Mouse (Mus musculus) CH12.LX (cell line): ENCODE data around the gene Hba-x. TPM values are rescaled to one million over a fixed set of nuclear protein-coding genes. Genes with fewer than 3 reads are reported as not detected.

Source experiments
- DNase-seq: peaks from one replicate; pipeline ENCODE4 v3.0.0-alpha.2; 2013; ENCODE audit errors: extremely low read depth
- H3K27ac ChIP-seq: 2 replicates; pipeline ENCODE4 v1.5.1; 2012; ENCODE audit warnings: low read depth, mild to moderate bottlenecking, control low read depth, moderate library complexity; ENCODE audit not compliant: insufficient read depth
- H3K27me3 ChIP-seq: replicated peaks from 2 replicates; pipeline ENCODE3; 2012; ENCODE audit warnings: inconsistent platforms
- H3K36me3 ChIP-seq, 2 experiments: replicated peaks in 1 of 2; 2 replicates each; pipeline versions ENCODE3 to v1.6.1; 2012; ENCODE audit warnings: inconsistent platforms in 1 of 2, low read length in 1 of 2, mild to moderate bottlenecking in 1 of 2, mixed read lengths in 1 of 2, moderate library complexity in 1 of 2; ENCODE audit not compliant: control insufficient read depth in 1 of 2, insufficient read depth in 1 of 2
- H3K4me1 ChIP-seq, 2 experiments: 2 replicates each; pipeline ENCODE4 v1.6.1; 2012; ENCODE audit warnings: inconsistent platforms in 1 of 2, moderate library complexity in 1 of 2; ENCODE audit not compliant: insufficient read depth in 2 of 2, control insufficient read depth in 1 of 2
- H3K4me2 ChIP-seq: 2 replicates; pipeline ENCODE4 v1.6.1; 2012; ENCODE audit warnings: low read depth, mild to moderate bottlenecking, control low read depth; ENCODE audit not compliant: poor library complexity, insufficient read depth, severe bottlenecking
- H3K4me3 ChIP-seq, 3 experiments: fragments of 150-350 bp in 1 of 3; sonication (generic) in 1 of 3; replicated peaks in 1 of 3; 2 replicates each; pipeline versions ENCODE3 to v1.5.1; 2011 to 2012; ENCODE audit warnings: low read depth in 2 of 3, low read length in 2 of 3, mild to moderate bottlenecking in 2 of 3, moderate library complexity in 2 of 3, control low read depth in 1 of 3, improper control_type of control experiment in 1 of 3, inconsistent platforms in 1 of 3, mixed read lengths in 1 of 3; ENCODE audit not compliant: poor library complexity in 1 of 3
- H3K79me2 ChIP-seq: replicated peaks from 2 replicates; pipeline ENCODE4 v1.6.1; 2012; ENCODE audit warnings: mild to moderate bottlenecking, moderate library complexity; ENCODE audit not compliant: control insufficient read depth, poor library complexity, insufficient read depth, severe bottlenecking; ENCODE audit errors: extremely low read depth
- H3K9ac ChIP-seq: 2 replicates; pipeline ENCODE4 v1.6.1; 2012; ENCODE audit warnings: low read depth, mild to moderate bottlenecking, control low read depth, moderate library complexity; ENCODE audit not compliant: insufficient read depth
- H3K9me3 ChIP-seq: replicated peaks from 2 replicates; pipeline ENCODE3; 2012; ENCODE audit warnings: low read length, inconsistent platforms, mixed read lengths
- BHLHE40 ChIP-seq: IDR thresholded peaks from 2 replicates; pipeline ENCODE4 v1.6.1; 2011; ENCODE audit warnings: mild to moderate bottlenecking, low read depth, low read length, improper control_type of control experiment
- CTCF ChIP-seq, 2 experiments: IDR thresholded peaks in 1 of 2; conservative IDR thresholded peaks in 1 of 2; 2 replicates each; pipeline ENCODE4 v1.5.1; 2011 to 2012; ENCODE audit warnings: low read depth in 2 of 2, low read length in 2 of 2, improper control_type of control experiment in 1 of 2, inconsistent platforms in 1 of 2, mild to moderate bottlenecking in 1 of 2, moderate library complexity in 1 of 2
- ELF1 ChIP-seq: IDR thresholded peaks from 2 replicates; pipeline ENCODE4 v1.6.1; 2014; ENCODE audit warnings: low read depth, mild to moderate bottlenecking, inconsistent platforms, low read length, improper control_type of control experiment
- EP300 ChIP-seq: IDR thresholded peaks from 2 replicates; pipeline ENCODE4 v1.6.1; 2011; ENCODE audit warnings: low read length, improper control_type of control experiment
- ETS1 ChIP-seq: conservative IDR thresholded peaks from 2 replicates; pipeline ENCODE4 v1.6.1; 2012; ENCODE audit warnings: low read depth, mild to moderate bottlenecking, inconsistent platforms, low read length, improper control_type of control experiment, moderate library complexity
- HCFC1 ChIP-seq: IDR thresholded peaks from 2 replicates; pipeline ENCODE4 v1.6.1; 2012; ENCODE audit warnings: low read depth, mild to moderate bottlenecking, inconsistent platforms, low read length, improper control_type of control experiment
- IRF4 ChIP-seq: IDR thresholded peaks from 2 replicates; pipeline ENCODE4 v1.6.1; 2014; ENCODE audit warnings: low read depth, mild to moderate bottlenecking, inconsistent platforms, low read length, improper control_type of control experiment
- JUN ChIP-seq: IDR thresholded peaks from 2 replicates; pipeline ENCODE4 v1.6.1; 2011; ENCODE audit warnings: low read depth, mild to moderate bottlenecking, low read length, improper control_type of control experiment, moderate library complexity; ENCODE audit not compliant: insufficient read depth
- JUND ChIP-seq: conservative IDR thresholded peaks from 2 replicates; pipeline ENCODE4 v1.6.1; 2011; ENCODE audit warnings: low read depth, low read length, improper control_type of control experiment
- KAT2A ChIP-seq: IDR thresholded peaks from 2 replicates; pipeline ENCODE4 v1.6.1; 2012; ENCODE audit warnings: low read length, improper control_type of control experiment, inconsistent platforms; ENCODE audit not compliant: insufficient replicate concordance
- MAX ChIP-seq: IDR thresholded peaks from 2 replicates; pipeline ENCODE4 v1.6.1; 2011; ENCODE audit warnings: low read length, improper control_type of control experiment
- MAZ ChIP-seq: IDR thresholded peaks from 2 replicates; pipeline ENCODE4 v1.6.1; 2012; ENCODE audit warnings: low read depth, mild to moderate bottlenecking, inconsistent platforms, low read length, improper control_type of control experiment, moderate library complexity
- MEF2A ChIP-seq: IDR thresholded peaks from 2 replicates; pipeline ENCODE4 v1.6.1; 2014; ENCODE audit warnings: low read depth, mild to moderate bottlenecking, inconsistent platforms, low read length, improper control_type of control experiment, borderline replicate concordance
- MXI1 ChIP-seq: IDR thresholded peaks from 2 replicates; pipeline ENCODE4 v1.6.1; 2011; ENCODE audit warnings: mild to moderate bottlenecking, low read depth, low read length, improper control_type of control experiment
- MYC ChIP-seq: IDR thresholded peaks from 2 replicates; pipeline ENCODE4 v1.6.1; 2011; ENCODE audit warnings: low read depth, mild to moderate bottlenecking, improper control_type of control experiment, low read length
- NELFE ChIP-seq: IDR thresholded peaks from 2 replicates; pipeline ENCODE4 v1.6.1; 2011; ENCODE audit warnings: low read depth, low read length, improper control_type of control experiment
- NRF1 ChIP-seq: IDR thresholded peaks from 2 replicates; pipeline ENCODE4 v1.6.1; 2014; ENCODE audit warnings: low read depth, mild to moderate bottlenecking, inconsistent platforms, low read length, improper control_type of control experiment, moderate library complexity
- PAX5 ChIP-seq: IDR thresholded peaks from 2 replicates; pipeline ENCODE4 v1.6.1; 2012; ENCODE audit warnings: low read length, inconsistent platforms, mixed read lengths
- POLR2AphosphoS2 ChIP-seq: IDR thresholded peaks from 2 replicates; pipeline ENCODE4 v1.6.1; 2011; ENCODE audit warnings: low read depth, low read length, improper control_type of control experiment
- RAD21 ChIP-seq: IDR thresholded peaks from 2 replicates; pipeline ENCODE4 v1.6.1; 2011; ENCODE audit warnings: low read depth, mild to moderate bottlenecking, low read length, improper control_type of control experiment, moderate library complexity
- RCOR1 ChIP-seq: conservative IDR thresholded peaks from 2 replicates; pipeline ENCODE4 v1.6.1; 2012; ENCODE audit warnings: low read depth, mild to moderate bottlenecking, inconsistent platforms, low read length, improper control_type of control experiment
- SMC3 ChIP-seq: IDR thresholded peaks from 2 replicates; pipeline ENCODE4 v1.6.1; 2011; ENCODE audit warnings: low read depth, low read length, improper control_type of control experiment
- TBP ChIP-seq: conservative IDR thresholded peaks from 2 replicates; pipeline ENCODE4 v1.6.1; 2011; ENCODE audit warnings: low read depth, low read length, improper control_type of control experiment
- TCF12 ChIP-seq: IDR thresholded peaks from 2 replicates; pipeline ENCODE4 v1.6.1; 2014; ENCODE audit warnings: low read depth, mild to moderate bottlenecking, inconsistent platforms, low read length, improper control_type of control experiment
- UBTF ChIP-seq: IDR thresholded peaks from 2 replicates; pipeline ENCODE4 v1.6.1; 2012; ENCODE audit warnings: low read depth, mild to moderate bottlenecking, inconsistent platforms, low read length, improper control_type of control experiment, moderate library complexity
- USF2 ChIP-seq: conservative IDR thresholded peaks from 2 replicates; pipeline ENCODE4 v1.6.1; 2011; ENCODE audit warnings: low read depth, low read length, improper control_type of control experiment
- ZC3H11A ChIP-seq: IDR thresholded peaks from 2 replicates; pipeline ENCODE4 v1.6.1; 2012; ENCODE audit warnings: low read depth, mild to moderate bottlenecking, inconsistent platforms, low read length, improper control_type of control experiment
- ZKSCAN1 ChIP-seq: IDR thresholded peaks from 2 replicates; pipeline ENCODE4 v1.6.1; 2012; ENCODE audit warnings: low read depth, inconsistent platforms, low read length, improper control_type of control experiment, borderline replicate concordance
- ZMIZ1 ChIP-seq: IDR thresholded peaks from 2 replicates; pipeline ENCODE4 v1.6.1; 2012; ENCODE audit warnings: low read depth, mild to moderate bottlenecking, inconsistent platforms, low read length, improper control_type of control experiment
- ZNF384 ChIP-seq: IDR thresholded peaks from 2 replicates; pipeline ENCODE4 v1.6.1; 2012; ENCODE audit warnings: low read depth, low read length, improper control_type of control experiment, inconsistent platforms
- dilution Hi-C: fragments of 300-500 bp; cut with MboI; formaldehyde crosslinking; loops from 2 replicates; pipeline ENCODE4 v1.14.3; 2020; ENCODE audit warnings: low sequenced_read_pairs; ENCODE audit not compliant: extremely low pct_unique_long_range_greater_than_20kb, extremely low pct_ligation_motif_present
- in situ Hi-C: fragments of 300-500 bp; cut with MboI; formaldehyde crosslinking; loops from 3 replicates; pipeline ENCODE4 v1.14.3; 2019; ENCODE audit warnings: low sequenced_read_pairs, low pct_ligation_motif_present, low pct_unique_long_range_greater_than_20kb, mixed read lengths
- polyA plus RNA-seq: library from polyadenylated mRNA; unstranded; fragments of >175 nt; gene quantifications from 2 replicates; pipeline ENCODE4 v1.2.1, GENCODE M21; 2012; ENCODE audit warnings: low read depth; ENCODE audit not compliant: insufficient read length
- total RNA-seq, 2 experiments: library from RNA; depleted of rRNA; stranded (reverse); fragments of 300-350 nt in 1 of 2; fragments of >200 nt in 1 of 2; gene quantifications; 2 replicates each; pipeline ENCODE4 v1.2.3; 2012 to 2014

Gene Hba-x
- total and polyA plus RNA-seq, 3 experiments, result not detected

- no peak overlapping the region for H3K4me2 ChIP-seq
- H3K4me3 ChIP-seq, result no peak overlapping the region
- dilution Hi-C loops (no loop called here), in situ Hi-C loops (loop anchor here (5.0 to 25.0 kb wide), 2 partner anchors 34 to 334 kb away; partner anchors contain the start of gene Hbq1b)
- DNase-seq, result peak; percentile 90
- H3K27ac ChIP-seq, result no peak overlapping the region
- H3K79me2 ChIP-seq, result no peaks in the 10 kb centered on the region
- H3K4me1 ChIP-seq, result peaks cover 3 to 22% of the 10 kb centered on the region in 2 experiments; a peak in 3 of 4 replicates
- H3K27me3 ChIP-seq, result peaks cover 14% of the 10 kb centered on the region
- no peak overlapping the region for H3K9ac ChIP-seq
- peak; percentile 45; the same call in 1 of the 2 replicates for TF ChIP-seq TCF12
- TF ChIP-seq MEF2A, result 0 out of 2 replicates have a peak, but pooled peaks have one; percentile 41
- no peak for TF ChIP-seq ZMIZ1
- TF ChIP-seq USF2, result 0 out of 2 replicates have a peak, but pooled peaks have one; percentile 7
- TF ChIP-seq PAX5, result no peak
- TF ChIP-seq MXI1, result peak; percentile 37; the same call in 1 of the 2 replicates
- peak; percentile 60; the same call in 1 of the 2 replicates for TF ChIP-seq TBP
- peak; percentile 94 for TF ChIP-seq RAD21
- TF ChIP-seq KAT2A, result no peak
- TF ChIP-seq POLR2AphosphoS2, result no peak
- peak; percentile 63 for TF ChIP-seq ZC3H11A
- TF ChIP-seq ZKSCAN1, result no peak
- TF ChIP-seq EP300, result no peak
- no peak for TF ChIP-seq UBTF
- 0 out of 2 replicates have a peak, but pooled peaks have one; percentile 16 for TF ChIP-seq MYC
- peak; percentile 98 to 100 for TF ChIP-seq CTCF (conservative IDR thresholded peaks at IDR 0.05 in 1 of 2, IDR thresholded peaks at IDR 0.05 in 1 of 2; ENCODE audit: low read depth in 2 of 2, low read length in 2 of 2)
- peak; percentile 80 for TF ChIP-seq MAX
- peak; percentile 82 for TF ChIP-seq IRF4
- TF ChIP-seq NRF1, result no peak
- peak; percentile 36; the same call in 1 of the 2 replicates for TF ChIP-seq BHLHE40
- TF ChIP-seq RCOR1, result no peak
- TF ChIP-seq MAZ, result no peak; the same call in 1 of the 2 replicates
- TF ChIP-seq SMC3, result peak; percentile 86
- TF ChIP-seq JUND, result no peak; the same call in 1 of the 2 replicates
- peak; percentile 40; the same call in 1 of the 2 replicates for TF ChIP-seq ZNF384
- TF ChIP-seq HCFC1, result peak; percentile 41
- no peak for TF ChIP-seq JUN
- no peak for TF ChIP-seq ETS1
- TF ChIP-seq ELF1, result peak; percentile 72
- TF ChIP-seq NELFE, result peak; percentile 93; the same call in 1 of the 2 replicates
- no peaks in the 10 kb centered on the region for H3K9me3 ChIP-seq
- no peaks in the 10 kb centered on the region for H3K36me3 ChIP-seq
These were observed 45.0 kb downstream of the Hba-x start for GRCm38 (mm10) chr11:32321196-32321565.
